Mouse (Mus musculus) forebrain, postnatal 0 days (tissue): ENCODE results near the gene Mars. TPM values are rescaled to one million over a fixed set of nuclear protein-coding genes. Genes with fewer than 3 reads are reported as not detected.

Experiments used
- ATAC-seq: fragments of 200-750 bp; cut with Nextera tagmentation; 2 replicates; pipeline ENCODE4 v1.8.0; 2017; ENCODE audit warnings: mild to moderate bottlenecking, moderate library complexity
- DNase-seq: peaks from one replicate; pipeline ENCODE4 v3.0.0-alpha.2; 2015
- H3K27ac ChIP-seq: fragments of 300-500 bp; sonication (generic); 2 replicates; pipeline ENCODE4 v1.5.1; 2014; ENCODE audit warnings: low read depth, mild to moderate bottlenecking, antibody characterized with exemption, low read length, moderate library complexity, mixed read lengths
- H3K27me3 ChIP-seq: fragments of 300-500 bp; sonication (generic); 2 replicates; pipeline ENCODE4 v1.6.1; 2014; ENCODE audit warnings: mild to moderate bottlenecking, low read length, mixed read lengths; ENCODE audit not compliant: insufficient read depth
- H3K36me3 ChIP-seq: fragments of 300-500 bp; sonication (generic); 2 replicates; pipeline ENCODE4 v1.6.1; 2014; ENCODE audit warnings: mild to moderate bottlenecking, moderate library complexity; ENCODE audit not compliant: insufficient read depth
- H3K4me1 ChIP-seq: fragments of 300-500 bp; sonication (generic); 2 replicates; pipeline ENCODE4 v1.6.1; 2014; ENCODE audit warnings: antibody characterized with exemption; ENCODE audit not compliant: insufficient read depth
- H3K4me2 ChIP-seq: fragments of 300-500 bp; sonication (generic); 2 replicates; pipeline ENCODE4 v1.6.1; 2014; ENCODE audit warnings: low read depth, mild to moderate bottlenecking, moderate library complexity
- H3K4me3 ChIP-seq: fragments of 300-500 bp; sonication (generic); 2 replicates; pipeline ENCODE4 v1.5.1; 2014; ENCODE audit warnings: low read depth, low read length, mixed read lengths
- H3K9ac ChIP-seq: fragments of 300-500 bp; sonication (generic); 2 replicates; pipeline ENCODE4 v1.6.1; 2014; ENCODE audit warnings: mild to moderate bottlenecking
- H3K9me3 ChIP-seq: fragments of 300-500 bp; sonication (generic); 2 replicates; pipeline ENCODE4 v1.6.1; 2016; ENCODE audit warnings: low read length
- CTCF ChIP-seq: sonication (generic); IDR thresholded peaks from 2 replicates; pipeline ENCODE4 v1.5.1; 2016; ENCODE audit warnings: antibody characterized with exemption, control low read depth, low read depth
- WGBS: fragments of 180-500 bp; shearing (Covaris S2); extraction: QIAGEN DNeasy Blood & Tissue Kit; methylation state at CpG from one replicate; pipeline ENCODE4 v1.1.7; 2014; 5-methylcytosine and 5-hydroxymethylcytosine counted together
- polyA plus RNA-seq: library from polyadenylated mRNA; unstranded; fragments of >200 nt; fragmentation: Nextera tagmentation; extraction: Ambion mirVana; gene quantifications from 2 replicates; pipeline ENCODE4 v1.2.1, GENCODE M21; 2015
- total RNA-seq: library from RNA; depleted of rRNA; stranded (reverse); fragments of >200 nt; gene quantifications from 2 replicates; pipeline ENCODE4 v1.2.3, GENCODE M21; 2014; rRNA removed

Gene Mars
- total RNA-seq = 86.4 and 94.4 TPM in 2 replicates
- 95.9 and 98.6 TPM in 2 replicates for polyA plus RNA-seq

DNA sequence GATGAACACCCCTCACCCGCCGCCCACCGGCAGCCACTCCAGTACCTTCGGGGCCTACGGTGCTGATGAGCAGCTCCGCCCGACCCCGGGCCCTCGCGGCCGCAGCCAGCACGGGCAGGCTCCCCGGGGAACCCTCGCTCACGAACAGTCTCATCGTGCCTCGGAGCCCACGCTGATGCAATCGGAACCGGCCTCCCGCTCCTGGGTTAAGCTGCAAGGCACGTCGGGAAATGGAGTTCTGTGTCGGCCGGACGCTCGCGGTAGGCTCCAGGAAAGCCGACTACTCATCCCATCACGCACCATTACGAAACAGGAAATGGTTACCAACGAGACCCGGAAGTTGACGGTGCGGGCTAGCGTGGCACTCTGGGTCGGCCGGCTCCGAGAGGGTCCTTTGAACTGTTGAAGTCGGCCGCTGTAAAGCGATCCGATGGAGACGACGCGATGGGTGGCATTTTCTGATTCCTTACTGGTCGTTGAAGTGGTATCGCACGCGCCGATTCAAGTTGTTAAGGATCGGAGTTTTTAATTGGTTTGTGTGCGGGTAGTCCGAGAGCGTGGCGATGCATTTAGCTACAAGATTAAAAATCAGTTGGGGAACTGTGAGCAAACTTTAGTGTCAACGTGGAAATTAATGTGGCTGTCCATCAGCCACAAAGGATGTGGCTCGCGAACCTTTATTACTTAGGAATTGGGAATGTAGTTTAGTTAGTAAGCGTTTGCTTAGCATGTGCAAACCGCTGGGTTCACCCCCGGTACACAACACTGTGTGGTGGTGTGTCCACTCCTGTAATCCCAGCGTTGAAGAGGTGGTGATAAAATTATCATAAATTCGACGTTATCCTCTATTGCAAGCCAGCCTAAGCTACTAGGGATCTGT lies at the start of gene Mars:
Gene Mars (minus strand): TSS at position 311 of the 880 bp plus-strand sequence.
- peak; percentile 99 for ATAC-seq
- Histone ChIP-seq H3K4me2 (peak within 1 kb of the TSS; percentile 72), H3K4me1 (peaks cover 6% of the 10 kb centered on the region; the same call in 1 of the 2 replicates), H3K36me3 (peaks cover 22% of the 10 kb centered on the region), H3K27ac (peak within 1 kb of the TSS; percentile 64), H3K4me3 (peak within 1 kb of the TSS; percentile 84), H3K9me3 (no peaks in the 10 kb centered on the region), H3K27me3 (no peaks in the 10 kb centered on the region), H3K9ac (peak within 1 kb of the TSS; percentile 68)
- no peak for TF ChIP-seq CTCF
- 2% methylated on average over 65 of the region's 65 CpGs for WGBS
- peak; percentile 95 for DNase-seq

GRCm38 (mm10) chr10:127360714-127361113 lies 49.1 kb upstream of the Mars start:
- DNase-seq (no peak), ATAC-seq (no peak)
- H3K9me3 ChIP-seq = no peaks in the 10 kb centered on the region
- no peak for TF ChIP-seq CTCF
- no peak overlapping the region for H3K9ac ChIP-seq
- H3K4me1 ChIP-seq = no peaks in the 10 kb centered on the region
- 0 out of 2 replicates have a peak, but pooled peaks cover 3% of the 10 kb centered on the region for H3K27me3 ChIP-seq
- H3K27ac ChIP-seq = no peak overlapping the region
- no peak overlapping the region for H3K4me3 ChIP-seq
- H3K36me3 ChIP-seq = no peaks in the 10 kb centered on the region
- no peak overlapping the region for H3K4me2 ChIP-seq
- WGBS = 81% methylated on average over 3 of the region's 3 CpGs

DNA sequence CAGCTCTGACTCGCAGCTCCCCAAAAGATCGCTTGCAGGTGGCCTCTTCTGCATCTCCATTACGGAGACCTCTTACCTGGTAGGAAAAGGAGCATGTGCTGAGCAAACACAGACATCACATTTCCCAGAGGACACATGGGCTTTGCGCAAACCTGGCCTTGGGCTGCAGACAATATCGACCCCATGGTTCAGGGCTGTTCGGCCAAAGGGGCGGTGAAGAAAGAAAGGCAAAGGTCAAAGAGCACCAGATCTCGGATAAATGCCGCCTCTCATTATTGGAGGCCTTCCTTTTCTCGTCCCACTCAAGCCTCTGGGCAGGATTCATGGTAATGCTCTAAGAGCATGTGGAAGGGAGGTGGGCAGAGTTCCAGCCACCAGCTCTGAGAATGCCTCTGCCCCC lies 43.8 kb upstream of the Mars start:
- WGBS = 72% methylated on average over 10 of the region's 10 CpGs
- DNase-seq = no peak
- H3K9me3 ChIP-seq = no peaks in the 10 kb centered on the region
- no peaks in the 10 kb centered on the region for H3K36me3 ChIP-seq
- no peak overlapping the region for H3K9ac ChIP-seq
- no peak overlapping the region for H3K4me2 ChIP-seq
- no peak overlapping the region for H3K4me3 ChIP-seq
- 0 out of 2 replicates have a peak, but pooled peaks cover 3% of the 10 kb centered on the region for H3K27me3 ChIP-seq
- H3K4me1 ChIP-seq = no peaks in the 10 kb centered on the region
- peak overlapping the region; percentile 45; the same call in 1 of the 2 replicates for H3K27ac ChIP-seq
- no peak for ATAC-seq
- TF ChIP-seq CTCF = no peak

DNA sequence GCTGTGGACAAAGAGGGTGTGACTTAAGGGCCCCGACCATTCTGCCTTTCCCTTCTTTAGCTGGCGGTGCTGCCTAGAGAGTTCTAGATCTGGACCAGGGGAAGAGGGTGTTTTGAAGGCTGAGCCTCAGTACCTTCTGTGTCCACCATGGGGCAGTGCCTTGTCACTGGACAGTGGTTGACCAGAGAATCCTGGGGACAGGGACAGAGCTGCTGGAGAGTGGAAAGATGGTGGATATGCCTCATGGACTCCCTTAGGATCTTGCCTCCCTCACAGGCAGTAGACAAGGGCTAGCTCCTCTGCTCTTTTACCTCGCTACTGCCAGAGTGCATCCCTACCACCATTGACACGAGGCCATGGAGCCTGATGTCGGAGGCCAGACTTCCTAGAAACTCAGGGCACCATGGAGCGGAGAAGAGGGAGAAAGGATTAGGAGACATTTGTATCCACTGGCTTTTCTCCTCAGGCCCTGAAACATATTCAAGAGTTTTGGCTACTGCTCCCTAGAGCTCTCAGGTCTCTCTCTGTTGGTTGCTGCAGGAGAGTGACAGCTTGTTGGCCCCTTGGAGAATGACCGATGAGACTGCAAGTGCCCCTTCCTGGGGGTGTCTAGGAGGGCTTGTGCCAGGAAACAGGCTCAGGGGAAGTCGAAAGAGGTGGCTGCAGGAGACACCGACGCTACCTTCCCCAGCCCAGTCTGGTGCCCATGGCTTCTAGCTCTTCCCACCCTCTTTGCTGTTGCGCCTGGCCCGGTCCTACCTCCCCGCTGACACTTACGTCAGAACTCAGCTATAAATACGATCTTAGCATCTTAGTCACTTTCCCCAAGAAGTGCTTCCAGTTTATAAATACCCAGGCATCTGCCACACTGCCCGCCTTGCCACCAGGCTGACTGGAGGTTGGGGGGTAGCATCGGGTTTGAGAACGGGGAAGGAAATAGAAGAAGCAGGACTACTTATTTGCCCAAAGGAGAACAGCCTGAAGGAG lies 42.6 kb upstream of the Mars start, which contains the start of gene Inhbe:
Gene Inhbe (minus strand): TSS at position 503 of the 987 bp plus-strand sequence.
- Histone ChIP-seq H3K9me3 (no peaks in the 10 kb centered on the region), H3K27me3 (0 out of 2 replicates have a peak, but pooled peaks cover under 1% of the 10 kb centered on the region), H3K4me2 (no peak within 1 kb of the TSS), H3K4me3 (no peak within 1 kb of the TSS), H3K36me3 (no peaks in the 10 kb centered on the region), H3K27ac (peak within 1 kb of the TSS; percentile 45; the same call in 1 of the 2 replicates), H3K9ac (no peak within 1 kb of the TSS), H3K4me1 (no peaks in the 10 kb centered on the region)
- peak; percentile 36; the same call in 1 of the 2 replicates for TF ChIP-seq CTCF
- ATAC-seq (peak; percentile 75), DNase-seq (peak; percentile 56)
- WGBS = 83% methylated on average over 18 of the region's 18 CpGs

GRCm38 (mm10) chr10:127352766-127353165 lies 41.2 kb upstream of the Mars start:
- no peak for DNase-seq
- ATAC-seq = no peak
- Histone ChIP-seq H3K9me3 (no peaks in the 10 kb centered on the region), H3K9ac (no peak overlapping the region), H3K27me3 (no peaks in the 10 kb centered on the region), H3K4me1 (no peaks in the 10 kb centered on the region), H3K4me2 (no peak overlapping the region), H3K27ac (no peak overlapping the region), H3K36me3 (no peaks in the 10 kb centered on the region), H3K4me3 (no peak overlapping the region)
- no peak for TF ChIP-seq CTCF
- 92% methylated on average over 11 of the region's 11 CpGs for WGBS

- H3K9me3 ChIP-seq = no peaks in the 10 kb centered on the region
- no peak for ATAC-seq
- no peak overlapping the region for H3K27ac ChIP-seq
- no peak overlapping the region for H3K4me2 ChIP-seq
- no peaks in the 10 kb centered on the region for H3K4me1 ChIP-seq
- H3K36me3 ChIP-seq = no peaks in the 10 kb centered on the region
- no peak overlapping the region for H3K4me3 ChIP-seq
- no peak for DNase-seq
- no peak for TF ChIP-seq CTCF
- H3K27me3 ChIP-seq = no peaks in the 10 kb centered on the region
- H3K9ac ChIP-seq = no peak overlapping the region
- 90% methylated on average over 9 of the region's 9 CpGs for WGBS
Measured at GRCm38 (mm10) chr10:127352187-127352586, 40.6 kb upstream of the Mars start.
